Mouse (Mus musculus): ENCODE results near the gene Krtap5-5. TPM values are rescaled to one million over a fixed set of nuclear protein-coding genes. Genes with fewer than 3 reads are reported as not detected.
"Not testable (repeated sequence)": the region's sequence is repeated elsewhere in the genome, so short reads cannot be mapped to it uniquely, and the experiment has no call there.

Krtap5-5 gene
- polyA plus RNA-seq, 1 experiment from 2014 or later, result not detected

GRCm38 (mm10) chr7:142206891-142207290, 22.9 kb downstream of the Krtap5-5 start:
- WGBS (ENCODE audit: insufficient replicate concordance), result 60% methylated on average over 5 of the region's 5 CpGs
- ATAC-seq (ENCODE audit: insufficient read depth), result not testable (repeated sequence)

DNA sequence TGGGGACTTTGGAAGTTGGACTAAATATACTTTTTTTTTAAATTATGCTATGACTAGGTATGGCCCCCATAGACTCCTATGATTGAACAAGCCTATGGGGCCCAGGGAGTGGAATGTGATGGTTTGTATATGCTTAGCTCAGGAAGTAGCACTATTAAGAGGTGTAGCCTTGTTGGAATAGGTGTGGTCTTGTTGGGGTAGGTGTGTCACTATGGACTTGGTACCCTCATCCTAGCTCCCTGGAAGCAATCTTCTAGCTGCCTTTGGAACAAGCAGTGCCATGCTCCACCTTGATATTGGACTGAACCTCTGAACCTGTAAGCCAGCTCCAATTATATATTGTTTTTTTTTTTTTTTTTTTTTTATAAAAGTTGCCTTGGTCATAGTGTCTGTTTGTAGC, 24.3 kb downstream of the Krtap5-5 start:
- ATAC-seq (ENCODE audit: insufficient read depth), result no peak
- Histone ChIP-seq H3K4me1 (replicated peaks) (no peaks in the 10 kb centered on the region), H3K27me3 (no peaks in the 10 kb centered on the region), H3K27ac (replicated peaks) (no peak overlapping the region), H3K4me2 (no peak overlapping the region), H3K4me3 (replicated peaks) (no peak overlapping the region), H3K9me3 (replicated peaks) (no peaks in the 10 kb centered on the region), H3K36me3 (replicated peaks) (no peaks in the 10 kb centered on the region), H3K9ac (no peak overlapping the region)

More at GRCm38 (mm10) chr7:142206891-142207290, 22.9 kb downstream of the Krtap5-5 start:
- H3K4me1 ChIP-seq (replicated peaks); H3K9ac ChIP-seq; H3K4me3 ChIP-seq (replicated peaks); H3K27ac ChIP-seq (replicated peaks); H3K4me2 ChIP-seq; H3K36me3 ChIP-seq (replicated peaks); H3K9me3 ChIP-seq (replicated peaks); H3K27me3 ChIP-seq: not testable (repeated sequence)

- WGBS (ENCODE audit: insufficient replicate concordance), result 42% methylated on average over 1 of the region's 1 CpGs
- Histone ChIP-seq H3K4me1 (replicated peaks) (no peaks in the 10 kb centered on the region), H3K4me3 (replicated peaks) (no peak within 1 kb of the TSS), H3K9me3 (replicated peaks) (no peaks in the 10 kb centered on the region), H3K36me3 (replicated peaks) (no peaks in the 10 kb centered on the region), H3K27ac (replicated peaks) (no peak within 1 kb of the TSS), H3K9ac (no peak within 1 kb of the TSS), H3K27me3 (no peaks in the 10 kb centered on the region), H3K4me2 (no peak within 1 kb of the TSS)
- ATAC-seq (ENCODE audit: insufficient read depth), result no peak
Observed at GRCm38 (mm10) chr7:142201064-142201463, 28.7 kb downstream of the Krtap5-5 start, which contains the start of gene Krtap5-3. Gene Krtap5-3, plus strand, starts transcription at chr7:142201364.

DNA sequence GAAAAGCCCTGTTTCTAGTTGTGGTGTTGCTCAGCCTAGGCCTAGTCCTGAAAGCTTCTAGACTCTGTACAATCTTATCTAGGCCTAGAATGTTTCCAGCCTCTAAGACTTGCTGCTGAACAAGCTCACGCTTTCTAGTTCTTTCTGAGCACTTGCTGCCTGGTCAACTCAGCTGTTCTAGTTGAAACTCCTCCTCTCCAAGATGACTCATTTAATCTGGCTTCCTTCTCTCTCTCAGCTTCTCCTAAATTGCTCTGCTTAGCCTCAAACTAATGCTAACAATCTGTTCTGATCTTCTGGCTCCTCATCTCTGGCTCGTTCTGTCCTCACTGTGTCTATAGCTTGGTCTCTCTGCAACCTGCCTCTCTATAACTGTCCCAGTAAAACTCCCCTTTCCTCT, 31.0 kb downstream of the Krtap5-5 start:
- Histone ChIP-seq H3K4me2 (no peak overlapping the region), H3K27ac (replicated peaks) (no peak overlapping the region), H3K9me3 (replicated peaks) (no peaks in the 10 kb centered on the region), H3K9ac (no peak overlapping the region), H3K4me3 (replicated peaks) (no peak overlapping the region), H3K4me1 (replicated peaks) (no peaks in the 10 kb centered on the region), H3K36me3 (replicated peaks) (no peaks in the 10 kb centered on the region), H3K27me3 (no peaks in the 10 kb centered on the region)
- ATAC-seq (ENCODE audit: insufficient read depth), result no peak
- 53% methylated on average over 2 of the region's 2 CpGs for WGBS (ENCODE audit: insufficient replicate concordance)

- Histone ChIP-seq H3K4me3 (replicated peaks) (no peak within 1 kb of the TSS), H3K9ac (no peak within 1 kb of the TSS), H3K4me1 (replicated peaks) (no peaks in the 10 kb centered on the region), H3K9me3 (replicated peaks) (no peaks in the 10 kb centered on the region), H3K27me3 (peaks cover 4% of the 10 kb centered on the region; the same call in 1 of the 2 replicates), H3K36me3 (replicated peaks) (no peaks in the 10 kb centered on the region), H3K4me2 (no peak within 1 kb of the TSS), H3K27ac (replicated peaks) (no peak within 1 kb of the TSS)
- ATAC-seq (ENCODE audit: insufficient read depth), result no peak
- 15% methylated on average over 2 of the region's 2 CpGs for WGBS (ENCODE audit: insufficient replicate concordance)
Observed at GRCm38 (mm10) chr7:142190289-142190688, 39.5 kb downstream of the Krtap5-5 start, which contains the start of gene Gm10153. Gene Gm10153, minus strand, starts transcription at chr7:142190389.

DNA sequence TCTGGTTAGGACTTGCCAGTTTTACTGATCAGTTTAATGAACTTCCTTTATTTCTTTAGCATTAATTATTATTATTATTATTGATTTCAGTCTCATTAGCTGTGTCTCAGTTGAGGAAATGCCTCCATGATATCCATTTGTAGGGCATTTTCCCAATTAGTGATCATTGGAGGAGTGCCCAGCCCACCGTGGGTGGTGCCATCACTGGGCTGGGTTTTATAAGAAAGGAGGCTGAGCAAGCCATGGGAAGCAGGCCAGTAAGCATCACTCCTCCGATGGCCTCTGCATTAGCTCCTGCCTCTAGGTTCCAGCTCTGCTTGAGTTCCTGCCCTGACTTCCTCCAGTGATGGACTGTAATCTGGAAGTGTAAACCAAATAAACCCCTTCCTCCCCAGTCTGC, 41.6 kb downstream of the Krtap5-5 start:
- ATAC-seq (ENCODE audit: insufficient read depth), result no peak
- no peak overlapping the region for H3K4me2 ChIP-seq

DNA sequence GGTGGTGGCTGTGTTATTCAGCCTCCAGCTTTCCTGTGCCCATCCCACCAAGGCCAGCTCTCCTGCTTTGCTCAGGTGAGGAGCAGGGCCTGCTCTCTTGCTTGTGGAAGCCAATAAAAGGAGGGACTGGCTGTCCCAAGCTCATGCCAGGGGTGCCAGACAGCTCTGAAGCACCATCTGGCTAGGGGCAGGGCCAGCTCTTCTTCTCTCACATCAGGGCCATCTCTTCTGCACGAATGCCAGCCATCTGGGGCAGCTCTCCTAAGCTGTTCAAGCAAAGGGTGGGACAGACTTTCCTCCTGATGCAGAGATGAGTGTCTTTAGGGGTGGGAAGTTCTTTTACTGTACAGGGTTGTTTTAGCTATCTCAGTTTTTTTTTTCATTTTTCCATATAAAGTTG, 48.8 kb downstream of the Krtap5-5 start:
- H3K9me3 ChIP-seq (replicated peaks), result no peaks in the 10 kb centered on the region
- no peaks in the 10 kb centered on the region for H3K27me3 ChIP-seq
- WGBS (ENCODE audit: insufficient replicate concordance), result 17% methylated on average over 1 of the region's 1 CpGs
- H3K27ac ChIP-seq (replicated peaks), result no peak overlapping the region
- H3K4me3 ChIP-seq (replicated peaks), result no peak overlapping the region
- no peak for ATAC-seq (ENCODE audit: insufficient read depth)
- H3K9ac ChIP-seq, result no peak overlapping the region
- H3K36me3 ChIP-seq (replicated peaks), result no peaks in the 10 kb centered on the region
- H3K4me2 ChIP-seq, result no peak overlapping the region
- no peaks in the 10 kb centered on the region for H3K4me1 ChIP-seq (replicated peaks)

More for the DNA sequence above, 41.6 kb downstream of the Krtap5-5 start:
- Histone ChIP-seq H3K9me3 (replicated peaks) (no peaks in the 10 kb centered on the region), H3K27ac (replicated peaks) (no peak overlapping the region), H3K4me3 (replicated peaks) (no peak overlapping the region), H3K36me3 (replicated peaks) (no peaks in the 10 kb centered on the region), H3K9ac (no peak overlapping the region), H3K4me1 (replicated peaks) (no peaks in the 10 kb centered on the region), H3K27me3 (peaks cover 4% of the 10 kb centered on the region; the same call in 1 of the 2 replicates)
- WGBS (ENCODE audit: insufficient replicate concordance), result 54% methylated on average over 2 of the region's 2 CpGs

Other genes starting within 250 kb of the Krtap5-5 start
- 66.1 and 70.2 TPM in 2 replicates for gene Mob2, start 168.9 kb downstream of the Krtap5-5 start, polyA plus RNA-seq (2015; fragmentation: Nextera tagmentation; extraction: Ambion mirVana)
- gene Dusp8, start 134.1 kb downstream of the Krtap5-5 start, polyA plus RNA-seq (2015; fragmentation: Nextera tagmentation; extraction: Ambion mirVana), result 4.3 and 4.4 TPM in 2 replicates
- gene Gm45618, start 109.2 kb downstream of the Krtap5-5 start, polyA plus RNA-seq (2015; fragmentation: Nextera tagmentation; extraction: Ambion mirVana), result not detected in 2 replicates
- gene Gm39115, start 93.9 kb downstream of the Krtap5-5 start, polyA plus RNA-seq (2015; fragmentation: Nextera tagmentation; extraction: Ambion mirVana), result not detected in 2 replicates
- gene Gm45337, start 85.4 kb downstream of the Krtap5-5 start, polyA plus RNA-seq (2015; fragmentation: Nextera tagmentation; extraction: Ambion mirVana), result not detected in 2 replicates
- not detected in 2 replicates for gene Gm29735, start 72.9 kb downstream of the Krtap5-5 start, polyA plus RNA-seq (2015; fragmentation: Nextera tagmentation; extraction: Ambion mirVana)
- not detected in 2 replicates for gene Gm4553, start 64.2 kb downstream of the Krtap5-5 start, polyA plus RNA-seq (2015; fragmentation: Nextera tagmentation; extraction: Ambion mirVana)
- gene Krtap5-2, start 54.0 kb downstream of the Krtap5-5 start, polyA plus RNA-seq (2015; fragmentation: Nextera tagmentation; extraction: Ambion mirVana), result not detected in 2 replicates
- not detected in 2 replicates for gene Gm10153, start 39.6 kb downstream of the Krtap5-5 start, polyA plus RNA-seq (2015; fragmentation: Nextera tagmentation; extraction: Ambion mirVana)
- gene Krtap5-3, start 28.6 kb downstream of the Krtap5-5 start, polyA plus RNA-seq (2015; fragmentation: Nextera tagmentation; extraction: Ambion mirVana), result not detected in 2 replicates
- gene Gm7579, start 18.1 kb downstream of the Krtap5-5 start, polyA plus RNA-seq (2015; fragmentation: Nextera tagmentation; extraction: Ambion mirVana), result not detected in 2 replicates
- gene Gm40460, start 11.1 kb upstream of the Krtap5-5 start, polyA plus RNA-seq (2015; fragmentation: Nextera tagmentation; extraction: Ambion mirVana), result not detected in 2 replicates
- not detected in 2 replicates for gene Gm2431, start 28.4 kb upstream of the Krtap5-5 start, polyA plus RNA-seq (2015; fragmentation: Nextera tagmentation; extraction: Ambion mirVana)
- gene Gm4559, start 44.4 kb upstream of the Krtap5-5 start, polyA plus RNA-seq (2015; fragmentation: Nextera tagmentation; extraction: Ambion mirVana), result not detected in 2 replicates
- gene Krtap5-1, start 67.1 kb upstream of the Krtap5-5 start, polyA plus RNA-seq (2015; fragmentation: Nextera tagmentation; extraction: Ambion mirVana), result not detected in 2 replicates
- gene Krtap5-4, start 73.6 kb upstream of the Krtap5-5 start, polyA plus RNA-seq (2015; fragmentation: Nextera tagmentation; extraction: Ambion mirVana), result not detected in 2 replicates
- gene Ifitm10, start 143.8 kb upstream of the Krtap5-5 start, polyA plus RNA-seq (2015; fragmentation: Nextera tagmentation; extraction: Ambion mirVana), result 1.9 and 2.1 TPM in 2 replicates
- 0.54 and 0.78 TPM in 2 replicates for gene Gm49369, start 152.7 kb upstream of the Krtap5-5 start, polyA plus RNA-seq (2015; fragmentation: Nextera tagmentation; extraction: Ambion mirVana)
- gene Ctsd, start 158.1 kb upstream of the Krtap5-5 start, polyA plus RNA-seq (2015; fragmentation: Nextera tagmentation; extraction: Ambion mirVana), result 377 and 446 TPM in 2 replicates
- gene Syt8, start 204.9 kb upstream of the Krtap5-5 start, polyA plus RNA-seq (2015; fragmentation: Nextera tagmentation; extraction: Ambion mirVana), result 0.13 TPM in 1 of 2 replicates, not detected in the other
- 17.6 and 29.3 TPM in 2 replicates for gene Tnni2, start 211.8 kb upstream of the Krtap5-5 start, polyA plus RNA-seq (2015; fragmentation: Nextera tagmentation; extraction: Ambion mirVana)
- gene Lsp1, start 230.8 kb upstream of the Krtap5-5 start, polyA plus RNA-seq (2015; fragmentation: Nextera tagmentation; extraction: Ambion mirVana), result 24.5 and 27.8 TPM in 2 replicates

All from liver, embryonic 15.5 days (tissue).